Mouse (Mus musculus) heart, adult 2 months (tissue): ENCODE measurements around the gene Slc48a1.

Source experiments
- CTCF ChIP-seq: fragments of 200-600 bp; IDR thresholded peaks from 2 replicates; pipeline ENCODE4 v1.8.1; 2022; ENCODE audit warnings: antibody characterized with exemption, mild to moderate bottlenecking, moderate library complexity
- POLR2A ChIP-seq: fragments of 200-500 bp; IDR thresholded peaks from 2 replicates; pipeline ENCODE4 v1.6.1; 2011; ENCODE audit warnings: mild to moderate bottlenecking, low read depth, low read length, control low read depth; ENCODE audit not compliant: insufficient read depth

DNA sequence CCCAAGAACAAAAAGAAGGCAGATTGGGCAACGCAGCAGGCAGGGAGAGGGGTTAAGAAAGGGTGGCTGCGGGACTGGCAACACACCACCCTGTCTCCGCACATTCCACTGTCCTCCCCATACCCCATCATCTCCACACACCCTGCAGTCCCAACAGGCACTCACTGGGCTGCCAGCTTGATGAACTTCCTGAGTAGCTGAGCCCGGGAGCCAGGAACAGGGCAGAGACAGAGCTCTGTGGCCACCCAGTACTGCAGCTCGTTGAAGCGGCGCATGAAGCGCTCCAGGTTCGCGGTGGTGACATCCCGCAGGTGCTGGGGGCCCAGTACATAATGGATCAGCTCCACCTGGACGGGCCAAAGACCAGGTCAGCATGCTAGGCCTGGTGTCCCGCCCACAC, 28.5 kb upstream of the Slc48a1 start:
- TF ChIP-seq CTCF (no peak), POLR2A (no peak)
